Mouse (Mus musculus) myocyte (in vitro differentiated cells): ENCODE measurements at regions not wholly inside any gene's neighbourhood (a gene's known extent, or its start where the extent isn't known, plus 50 kb on each side); places are given as distances from the start of the nearest gene placed in this dataset.

Experiments
- H3K27me3 ChIP-seq: one replicate; pipeline ENCODE4 v1.6.1; 2011; ENCODE audit not compliant: control insufficient read depth, insufficient read depth, insufficient read length
- H3K36me3 ChIP-seq: one replicate; pipeline ENCODE4 v1.6.1; 2011; ENCODE audit not compliant: control insufficient read depth, insufficient read depth
- H3K4me2 ChIP-seq: one replicate; pipeline ENCODE4 v1.6.1; 2011; ENCODE audit warnings: low read depth, control low read depth
- H3K4me3 ChIP-seq: one replicate; pipeline ENCODE4 v1.5.1; 2011; ENCODE audit warnings: mild to moderate bottlenecking, control low read depth, moderate library complexity
- H3K79me2 ChIP-seq: one replicate; pipeline ENCODE4 v1.6.1; 2011; ENCODE audit not compliant: control insufficient read depth, insufficient read depth
- H3ac ChIP-seq: one replicate; pipeline ENCODE4 v1.6.1; 2011; ENCODE audit not compliant: control insufficient read depth, insufficient read length
- CEBPB ChIP-seq: IDR thresholded peaks from 2 replicates; pipeline ENCODE4 v1.6.1; 2011; ENCODE audit warnings: mild to moderate bottlenecking, moderate library complexity; ENCODE audit not compliant: poor library complexity, insufficient read depth, severe bottlenecking
- E2F4 ChIP-seq: IDR thresholded peaks from one replicate; pipeline ENCODE4 v1.6.1; 2011; ENCODE audit warnings: mild to moderate bottlenecking, control low read depth, moderate library complexity; ENCODE audit not compliant: insufficient read depth
- MAX ChIP-seq: IDR thresholded peaks from one replicate; pipeline ENCODE4 v1.6.1; 2011; ENCODE audit warnings: low read depth, mild to moderate bottlenecking, control low read depth
- MYOD1 ChIP-seq, 3 experiments: IDR thresholded peaks; one replicate each; pipeline ENCODE4 v1.6.1; 2011; ENCODE audit warnings: control low read depth in 2 of 3, low read depth in 2 of 3, mild to moderate bottlenecking in 2 of 3, moderate library complexity in 1 of 3; ENCODE audit not compliant: insufficient read length in 2 of 3, control insufficient read depth in 1 of 3
- MYOG ChIP-seq, 3 experiments: IDR thresholded peaks; one replicate each; pipeline ENCODE4 v1.6.1; 2011; ENCODE audit warnings: control low read depth in 2 of 3, low read depth in 2 of 3, mild to moderate bottlenecking in 2 of 3; ENCODE audit not compliant: insufficient read length in 2 of 3, control insufficient read depth in 1 of 3, insufficient read depth in 1 of 3
- POLR2A ChIP-seq: IDR thresholded peaks from one replicate; pipeline ENCODE4 v1.6.1; 2011; ENCODE audit warnings: low read depth, mild to moderate bottlenecking, control low read depth, moderate library complexity; ENCODE audit not compliant: insufficient read length
- POLR2AphosphoS2 ChIP-seq: IDR thresholded peaks from one replicate; pipeline ENCODE4 v1.6.1; 2011; ENCODE audit warnings: low read depth, control low read depth; ENCODE audit not compliant: insufficient read length
- REST ChIP-seq: IDR thresholded peaks from one replicate; pipeline ENCODE4 v1.6.1; 2011; ENCODE audit warnings: mild to moderate bottlenecking, control low read depth, moderate library complexity; ENCODE audit not compliant: insufficient read depth, insufficient read length
- SRF ChIP-seq: IDR thresholded peaks from one replicate; pipeline ENCODE4 v1.6.1; 2011; ENCODE audit warnings: low read depth; ENCODE audit not compliant: control insufficient read depth, insufficient read length
- TCF12 ChIP-seq: IDR thresholded peaks from one replicate; pipeline ENCODE4 v1.6.1; 2011; ENCODE audit warnings: mild to moderate bottlenecking, control low read depth; ENCODE audit not compliant: poor library complexity, insufficient read depth, severe bottlenecking
- TCF3 ChIP-seq: IDR thresholded peaks from one replicate; pipeline ENCODE4 v1.6.1; 2011; ENCODE audit warnings: low read depth, control low read depth; ENCODE audit not compliant: insufficient read length
- USF1 ChIP-seq: IDR thresholded peaks from one replicate; pipeline ENCODE4 v1.6.1; 2011; ENCODE audit warnings: low read depth, mild to moderate bottlenecking, control low read depth, moderate library complexity

DNA sequence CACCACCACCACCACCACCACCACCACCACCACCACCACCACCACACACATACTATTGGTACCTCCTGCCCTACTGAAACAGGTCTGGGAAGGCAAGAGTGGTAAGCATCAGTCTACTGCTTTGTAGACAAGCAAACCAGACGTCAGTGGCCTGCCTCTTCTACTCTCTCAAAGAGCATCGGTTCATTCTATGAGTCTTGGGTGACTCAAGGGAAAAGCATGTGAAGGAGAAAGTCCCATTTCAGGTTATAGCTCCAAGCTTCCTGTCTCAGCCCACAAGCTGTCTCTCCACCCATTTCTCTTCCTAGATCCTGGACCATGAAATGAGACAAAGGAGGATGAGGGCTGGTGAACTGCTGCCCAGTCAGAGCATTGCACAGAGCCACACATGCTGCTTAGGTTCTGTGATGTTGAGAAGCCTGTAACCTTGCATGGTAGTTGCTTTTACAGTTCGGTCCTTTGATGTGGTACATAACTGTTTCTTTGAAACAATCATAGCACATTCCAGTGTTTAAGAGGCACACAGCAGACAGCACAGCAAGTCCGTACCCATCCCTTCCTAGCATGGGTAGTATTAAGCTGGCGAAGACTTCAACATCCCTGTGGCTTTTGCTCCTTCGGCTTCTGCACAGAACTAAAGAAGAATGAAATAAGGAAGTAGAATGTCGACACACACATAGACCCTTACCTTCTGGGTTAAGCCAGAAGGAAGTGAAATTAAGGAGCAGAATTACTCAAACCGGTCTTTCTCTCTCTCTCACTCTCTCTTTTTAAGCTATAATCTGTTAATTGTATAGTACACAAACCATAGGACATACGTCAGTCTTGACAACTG lies 262.7 kb downstream of the Gm19410 start:
- Histone ChIP-seq H3K4me2 (no peak overlapping the region), H3K36me3 (no peaks in the 10 kb centered on the region), H3ac (no peak overlapping the region), H3K79me2 (no peaks in the 10 kb centered on the region), H3K4me3 (no peak overlapping the region), H3K27me3 (no peaks in the 10 kb centered on the region)
- TF ChIP-seq CEBPB (no peak), POLR2A (no peak), MYOG (IDR thresholded peaks at IDR 0.05; ENCODE audit: control insufficient read depth in 1 of 3, insufficient read depth in 1 of 3, insufficient read length in 2 of 3, low read depth in 2 of 3) (no peak), USF1 (no peak), MYOD1 (IDR thresholded peaks at IDR 0.05; ENCODE audit: control insufficient read depth in 1 of 3, insufficient read length in 2 of 3, low read depth in 2 of 3) (no peak), MAX (no peak), POLR2AphosphoS2 (no peak), E2F4 (no peak), SRF (no peak), TCF12 (no peak), REST (no peak), TCF3 (no peak)

DNA sequence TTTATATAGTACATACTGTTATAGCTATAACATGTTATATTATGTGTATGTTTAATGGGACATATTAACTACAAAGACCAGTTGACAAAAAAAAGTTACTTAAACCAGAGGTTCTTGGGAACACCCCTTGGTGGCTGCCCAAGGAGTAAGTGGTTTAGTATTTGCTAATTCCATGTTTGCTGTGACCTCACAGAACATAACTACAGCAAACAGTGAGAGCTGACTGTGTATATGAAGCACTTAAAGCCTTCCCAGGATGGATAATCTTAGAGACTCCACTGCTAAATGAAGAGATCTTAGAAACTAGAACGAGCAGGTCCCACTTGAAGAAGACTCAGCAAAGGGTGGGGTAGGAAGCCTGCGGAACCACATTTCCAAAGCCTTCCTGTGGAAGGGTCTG lies 263.9 kb downstream of the Gm19410 start:
- no peak overlapping the region for H3ac ChIP-seq
- H3K4me3 ChIP-seq, result no peak overlapping the region
- no peaks in the 10 kb centered on the region for H3K79me2 ChIP-seq
- TF ChIP-seq E2F4 (no peak), POLR2A (no peak), REST (no peak), TCF12 (no peak), USF1 (no peak), SRF (no peak), MAX (no peak), MYOD1 (IDR thresholded peaks at IDR 0.05; ENCODE audit: control insufficient read depth in 1 of 3, insufficient read length in 2 of 3, low read depth in 2 of 3) (no peak), CEBPB (no peak), POLR2AphosphoS2 (no peak), MYOG (IDR thresholded peaks at IDR 0.05; ENCODE audit: control insufficient read depth in 1 of 3, insufficient read depth in 1 of 3, insufficient read length in 2 of 3, low read depth in 2 of 3) (no peak), TCF3 (no peak)
- no peaks in the 10 kb centered on the region for H3K36me3 ChIP-seq
- H3K27me3 ChIP-seq, result no peaks in the 10 kb centered on the region
- no peak overlapping the region for H3K4me2 ChIP-seq

DNA sequence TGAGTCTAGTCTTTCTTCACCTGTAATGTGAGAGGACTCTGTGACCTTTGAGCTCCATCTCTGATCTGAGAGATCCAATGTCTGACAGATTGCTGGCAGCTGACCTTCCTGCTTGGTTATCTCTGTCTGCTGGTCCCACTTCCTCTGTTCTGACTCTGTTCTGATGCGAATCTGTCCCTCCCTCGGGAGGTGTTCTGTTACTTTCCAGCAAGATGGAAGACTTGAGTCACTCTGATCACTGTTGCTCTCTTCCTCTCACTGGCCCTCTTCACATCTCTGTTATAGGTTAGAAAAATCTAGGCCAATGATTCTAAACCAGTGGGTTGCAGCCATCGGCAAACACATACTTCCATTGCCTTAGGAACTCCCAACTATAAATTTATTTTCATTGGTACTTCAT lies 264.6 kb downstream of the Gm19410 start:
- Histone ChIP-seq H3K36me3 (no peaks in the 10 kb centered on the region), H3K4me2 (no peak overlapping the region), H3K79me2 (no peaks in the 10 kb centered on the region), H3ac (no peak overlapping the region), H3K4me3 (no peak overlapping the region), H3K27me3 (no peaks in the 10 kb centered on the region)
- TF ChIP-seq TCF3 (no peak), MYOD1 (IDR thresholded peaks at IDR 0.05; ENCODE audit: control insufficient read depth in 1 of 3, insufficient read length in 2 of 3, low read depth in 2 of 3) (no peak), MYOG (IDR thresholded peaks at IDR 0.05; ENCODE audit: control insufficient read depth in 1 of 3, insufficient read depth in 1 of 3, insufficient read length in 2 of 3, low read depth in 2 of 3) (no peak), USF1 (no peak), CEBPB (no peak), MAX (no peak), E2F4 (no peak)

DNA sequence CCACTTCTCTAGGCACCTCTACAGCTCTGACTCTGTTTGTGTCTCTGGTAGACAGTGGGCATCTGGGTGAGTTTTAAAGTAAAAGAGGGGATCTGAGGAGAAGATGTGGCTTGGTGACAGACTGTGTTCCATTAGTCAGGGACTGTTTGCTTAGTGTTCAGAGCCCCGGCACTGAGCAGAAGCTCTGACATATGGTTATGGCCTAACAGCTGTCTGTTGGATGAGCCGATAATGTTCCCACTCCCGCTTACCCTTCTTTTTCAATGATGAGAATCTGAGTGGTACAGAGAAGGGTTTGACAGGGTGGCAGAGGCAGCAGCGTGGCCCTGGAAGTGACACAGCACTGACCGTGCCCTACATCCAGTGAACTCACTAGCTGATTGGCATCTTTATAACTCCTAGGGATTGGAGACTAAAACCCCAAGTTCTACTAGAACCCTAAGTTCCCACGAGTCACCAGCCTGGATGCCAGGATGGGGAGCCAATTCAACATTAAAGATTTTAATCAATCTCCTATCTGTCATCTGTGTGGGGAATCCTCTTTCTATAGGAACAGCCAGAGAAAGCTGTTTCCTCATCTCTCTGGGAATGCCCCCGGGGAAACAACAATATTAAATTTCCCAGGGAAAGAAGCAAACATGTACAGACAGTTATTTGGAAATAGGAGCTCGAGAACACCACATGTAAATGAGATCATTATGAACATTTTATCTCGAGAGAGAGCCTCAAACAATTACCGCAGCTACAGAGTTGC lies 266.6 kb downstream of the Gm19410 start:
- Histone ChIP-seq H3K36me3 (no peaks in the 10 kb centered on the region), H3K27me3 (no peaks in the 10 kb centered on the region), H3K79me2 (no peaks in the 10 kb centered on the region), H3K4me3 (no peak overlapping the region), H3ac (no peak overlapping the region), H3K4me2 (no peak overlapping the region)
- no peak for TF ChIP-seq TCF3
- no peak for TF ChIP-seq E2F4
- TF ChIP-seq REST, result no peak
- TF ChIP-seq MYOG (IDR thresholded peaks at IDR 0.05; ENCODE audit: control insufficient read depth in 1 of 3, insufficient read depth in 1 of 3, insufficient read length in 2 of 3, low read depth in 2 of 3), result no peak
- TF ChIP-seq SRF, result no peak
- no peak for TF ChIP-seq POLR2A
